Mouse (Mus musculus): ENCODE measurements at regions not wholly inside any gene's neighbourhood (a gene's known extent, or its start where the extent isn't known, plus 50 kb on each side); places are given as distances from the start of the nearest gene placed in this dataset.
A peak's percentile ranks its signal among the peaks of the same experiment; 100 is the strongest.

DNA sequence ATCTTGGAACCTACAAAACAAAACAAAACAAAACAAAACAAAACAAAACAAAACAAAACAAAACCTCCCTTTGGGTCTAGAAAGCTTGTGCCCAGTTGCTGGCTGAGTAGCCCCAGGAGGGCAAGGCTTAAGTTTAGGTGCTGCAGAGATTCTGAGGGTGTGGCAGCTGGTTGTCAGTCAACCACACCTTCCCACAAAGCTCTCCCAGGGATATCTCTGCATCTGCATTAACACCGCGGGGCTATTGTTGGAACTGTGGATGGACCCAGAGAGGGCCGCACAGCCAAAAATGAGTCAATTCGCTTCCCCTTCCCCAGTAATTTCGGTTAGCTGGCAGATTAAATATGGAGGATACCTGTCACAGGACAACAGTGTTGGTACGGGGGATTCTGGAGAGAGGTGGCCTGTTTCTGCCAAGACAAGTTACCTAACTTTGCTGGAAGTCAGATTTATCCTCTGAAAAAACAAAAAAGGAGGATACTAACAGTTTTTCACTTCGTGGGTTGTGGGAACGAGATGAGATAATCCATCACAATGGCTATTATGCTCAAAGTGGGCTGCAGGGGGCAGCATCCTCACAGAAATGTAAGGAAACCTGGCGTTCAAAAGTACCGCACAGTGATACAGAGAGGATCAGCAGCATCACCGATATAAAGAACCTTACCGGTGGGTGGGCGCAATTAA, 96.7 kb downstream of the 1500009L16Rik start:
- 0 out of 2 replicates have a peak overlapping the region, but pooled peaks have one; percentile 1 for H3K4me3 ChIP-seq (replicated peaks)
- H3K9ac ChIP-seq: no peak overlapping the region
- no peaks in the 10 kb centered on the region for H3K36me3 ChIP-seq
- no peaks in the 10 kb centered on the region for H3K9me3 ChIP-seq
- 0 out of 2 replicates have a peak, but pooled peaks cover 3% of the 10 kb centered on the region for H3K4me1 ChIP-seq
- 12% methylated on average over 13 of the region's 13 CpGs for WGBS
- H3K27me3 ChIP-seq (replicated peaks): no peaks in the 10 kb centered on the region
- ATAC-seq (ENCODE audit: insufficient read depth, low FRiP score, low read depth): no peak
- peak overlapping the region; percentile 33; the same call in 1 of the 2 replicates for H3K4me2 ChIP-seq
- H3K27ac ChIP-seq: no peak overlapping the region

- no peak for ATAC-seq (ENCODE audit: insufficient read depth, low FRiP score, low read depth)
- Histone ChIP-seq H3K27me3 (replicated peaks) (no peaks in the 10 kb centered on the region), H3K4me3 (replicated peaks) (no peak overlapping the region), H3K36me3 (no peaks in the 10 kb centered on the region), H3K4me2 (no peak overlapping the region), H3K9ac (no peak overlapping the region), H3K9me3 (no peaks in the 10 kb centered on the region), H3K4me1 (0 out of 2 replicates have a peak, but pooled peaks cover 3% of the 10 kb centered on the region), H3K27ac (no peak overlapping the region)
- 72% methylated on average over 8 of the region's 8 CpGs for WGBS
Measured at GRCm38 (mm10) chr10:83819950-83820275, 97.2 kb downstream of the 1500009L16Rik start.

GRCm38 (mm10) chr10:83821089-83821488, 98.4 kb downstream of the 1500009L16Rik start:
- H3K27ac ChIP-seq: no peak overlapping the region
- H3K4me3 ChIP-seq (replicated peaks): no peak overlapping the region
- no peak overlapping the region for H3K9ac ChIP-seq
- ATAC-seq (ENCODE audit: insufficient read depth, low FRiP score, low read depth): no peak
- 71% methylated on average over 10 of the region's 10 CpGs for WGBS
- no peak overlapping the region for H3K4me2 ChIP-seq
- no peaks in the 10 kb centered on the region for H3K36me3 ChIP-seq
- H3K9me3 ChIP-seq: no peaks in the 10 kb centered on the region
- H3K4me1 ChIP-seq: 0 out of 2 replicates have a peak, but pooled peaks cover 3% of the 10 kb centered on the region
- H3K27me3 ChIP-seq (replicated peaks): no peaks in the 10 kb centered on the region

GRCm38 (mm10) chr10:83826105-83826504, 103.4 kb downstream of the 1500009L16Rik start:
- Histone ChIP-seq H3K4me1 (no peaks in the 10 kb centered on the region), H3K27me3 (replicated peaks) (no peaks in the 10 kb centered on the region), H3K4me2 (no peak overlapping the region), H3K27ac (no peak overlapping the region), H3K36me3 (no peaks in the 10 kb centered on the region), H3K4me3 (replicated peaks) (no peak overlapping the region), H3K9ac (no peak overlapping the region), H3K9me3 (no peaks in the 10 kb centered on the region)
- ATAC-seq (ENCODE audit: insufficient read depth, low FRiP score, low read depth): no peak
- WGBS: 76% methylated on average over 5 of the region's 5 CpGs

GRCm38 (mm10) chr10:83836351-83836750, 113.7 kb downstream of the 1500009L16Rik start:
- Histone ChIP-seq H3K36me3 (no peaks in the 10 kb centered on the region), H3K27ac (no peak overlapping the region; the same call in 1 of the 2 replicates), H3K27me3 (replicated peaks) (no peaks in the 10 kb centered on the region), H3K9me3 (no peaks in the 10 kb centered on the region), H3K4me1 (0 out of 2 replicates have a peak, but pooled peaks cover 3% of the 10 kb centered on the region), H3K4me3 (replicated peaks) (no peak overlapping the region), H3K4me2 (no peak overlapping the region), H3K9ac (no peak overlapping the region)
- ATAC-seq (ENCODE audit: insufficient read depth, low FRiP score, low read depth): no peak
- WGBS: 38% methylated on average over 5 of the region's 5 CpGs

DNA sequence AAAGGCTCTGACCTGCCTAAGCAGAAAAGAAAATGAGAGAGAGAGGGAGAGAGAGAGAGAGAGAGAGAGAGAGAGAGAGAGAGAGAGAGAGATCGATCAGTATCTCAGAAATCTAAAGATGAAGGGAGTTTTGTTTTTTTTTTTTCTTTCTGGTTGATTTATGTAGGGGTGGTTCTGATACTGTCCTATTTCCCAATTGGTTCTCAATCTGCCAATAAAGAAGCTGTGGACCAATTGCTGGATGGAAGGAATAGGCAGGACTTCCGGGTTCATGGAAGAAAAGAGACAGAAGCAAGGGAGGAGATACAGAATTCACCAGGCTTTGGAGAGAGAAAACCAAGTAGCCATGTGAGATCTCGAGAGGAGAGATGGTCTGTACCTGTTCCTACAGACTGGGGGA, 117.6 kb downstream of the 1500009L16Rik start:
- H3K4me3 ChIP-seq (replicated peaks): no peak overlapping the region
- no peak overlapping the region for H3K9ac ChIP-seq
- no peaks in the 10 kb centered on the region for H3K9me3 ChIP-seq
- H3K4me2 ChIP-seq: no peak overlapping the region
- 81% methylated on average over 3 of the region's 3 CpGs for WGBS
- no peak overlapping the region for H3K27ac ChIP-seq
- H3K36me3 ChIP-seq: no peaks in the 10 kb centered on the region
- 0 out of 2 replicates have a peak, but pooled peaks cover 3% of the 10 kb centered on the region for H3K4me1 ChIP-seq
- H3K27me3 ChIP-seq (replicated peaks): no peaks in the 10 kb centered on the region
- ATAC-seq (ENCODE audit: insufficient read depth, low FRiP score, low read depth): no peak

- WGBS: 81% methylated on average over 4 of the region's 4 CpGs
Measured at GRCm38 (mm10) chr10:83850881-83851280, 128.2 kb downstream of the 1500009L16Rik start.

GRCm38 (mm10) chr10:83852194-83852593, 129.5 kb downstream of the 1500009L16Rik start:
- H3K4me2 ChIP-seq: no peak overlapping the region
- no peak for ATAC-seq (ENCODE audit: insufficient read depth, low FRiP score, low read depth)
- H3K27me3 ChIP-seq (replicated peaks): 0 out of 2 replicates have a peak, but pooled peaks cover 4% of the 10 kb centered on the region
- no peak overlapping the region for H3K4me3 ChIP-seq (replicated peaks)
- H3K36me3 ChIP-seq: no peaks in the 10 kb centered on the region
- H3K27ac ChIP-seq: no peak overlapping the region
- H3K9ac ChIP-seq: no peak overlapping the region
- H3K9me3 ChIP-seq: no peaks in the 10 kb centered on the region
- no peaks in the 10 kb centered on the region for H3K4me1 ChIP-seq
- WGBS: 75% methylated on average over 5 of the region's 5 CpGs

More at GRCm38 (mm10) chr10:83850881-83851280, 128.2 kb downstream of the 1500009L16Rik start:
- ATAC-seq (ENCODE audit: insufficient read depth, low FRiP score, low read depth): no peak
- 0 out of 2 replicates have a peak, but pooled peaks cover 4% of the 10 kb centered on the region for H3K27me3 ChIP-seq (replicated peaks)
- no peaks in the 10 kb centered on the region for H3K4me1 ChIP-seq
- H3K4me2 ChIP-seq: no peak overlapping the region
- no peak overlapping the region for H3K4me3 ChIP-seq (replicated peaks)
- H3K9me3 ChIP-seq: no peaks in the 10 kb centered on the region
- H3K9ac ChIP-seq: no peak overlapping the region
- no peak overlapping the region for H3K27ac ChIP-seq
- no peaks in the 10 kb centered on the region for H3K36me3 ChIP-seq

- Histone ChIP-seq H3K4me1 (no peaks in the 10 kb centered on the region), H3K4me2 (no peak overlapping the region), H3K4me3 (replicated peaks) (no peak overlapping the region), H3K27me3 (replicated peaks) (0 out of 2 replicates have a peak, but pooled peaks cover 4% of the 10 kb centered on the region), H3K27ac (no peak overlapping the region), H3K36me3 (no peaks in the 10 kb centered on the region), H3K9me3 (no peaks in the 10 kb centered on the region), H3K9ac (no peak overlapping the region)
- no peak for ATAC-seq (ENCODE audit: insufficient read depth, low FRiP score, low read depth)
- WGBS: 43% methylated on average over 3 of the region's 3 CpGs
Measured at GRCm38 (mm10) chr10:83852806-83853205, 130.1 kb downstream of the 1500009L16Rik start.

- H3K27me3 ChIP-seq (replicated peaks): no peaks in the 10 kb centered on the region
- H3K27ac ChIP-seq: no peak overlapping the region
- H3K9me3 ChIP-seq: no peaks in the 10 kb centered on the region
- H3K9ac ChIP-seq: no peak overlapping the region
- no peaks in the 10 kb centered on the region for H3K36me3 ChIP-seq
- no peak overlapping the region for H3K4me3 ChIP-seq (replicated peaks)
- H3K4me2 ChIP-seq: no peak overlapping the region
- no peak for ATAC-seq (ENCODE audit: insufficient read depth, low FRiP score, low read depth)
- 69% methylated on average over 14 of the region's 14 CpGs for WGBS
- H3K4me1 ChIP-seq: no peaks in the 10 kb centered on the region
Measured at GRCm38 (mm10) chr10:83857794-83858442, 135.3 kb downstream of the 1500009L16Rik start.

DNA sequence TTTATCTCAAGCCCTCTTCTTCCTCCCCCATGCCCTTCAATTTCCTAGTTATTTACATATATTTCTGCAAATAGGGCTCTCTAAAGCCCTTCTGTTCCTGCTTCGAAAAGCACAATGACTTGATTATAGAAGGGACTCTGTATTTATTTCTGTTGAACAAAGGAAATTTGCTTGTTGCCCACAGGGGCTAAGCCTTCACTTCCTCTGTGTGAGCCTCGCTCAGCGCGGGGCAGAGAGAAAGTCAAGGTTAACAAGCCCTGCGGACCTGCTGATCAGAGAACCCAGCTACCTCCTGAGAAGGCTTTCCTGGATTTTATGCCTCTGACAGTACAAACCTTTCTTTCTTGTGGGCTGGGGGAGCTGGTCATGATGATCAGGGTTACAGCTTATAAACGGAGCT, 136.0 kb downstream of the 1500009L16Rik start:
- Histone ChIP-seq H3K9me3 (no peaks in the 10 kb centered on the region), H3K36me3 (no peaks in the 10 kb centered on the region), H3K9ac (no peak overlapping the region), H3K4me2 (no peak overlapping the region), H3K4me3 (replicated peaks) (no peak overlapping the region), H3K4me1 (no peaks in the 10 kb centered on the region), H3K27ac (no peak overlapping the region), H3K27me3 (replicated peaks) (no peaks in the 10 kb centered on the region)
- ATAC-seq (ENCODE audit: insufficient read depth, low FRiP score, low read depth): no peak
- WGBS: 44% methylated on average over 6 of the region's 6 CpGs

- no peak overlapping the region for H3K4me2 ChIP-seq
- no peak overlapping the region for H3K27ac ChIP-seq
- no peak overlapping the region for H3K4me3 ChIP-seq (replicated peaks)
- no peaks in the 10 kb centered on the region for H3K36me3 ChIP-seq
- WGBS: 79% methylated on average over 4 of the region's 4 CpGs
- no peaks in the 10 kb centered on the region for H3K9me3 ChIP-seq
- no peaks in the 10 kb centered on the region for H3K27me3 ChIP-seq (replicated peaks)
- no peak for ATAC-seq (ENCODE audit: insufficient read depth, low FRiP score, low read depth)
- no peaks in the 10 kb centered on the region for H3K4me1 ChIP-seq
- no peak overlapping the region for H3K9ac ChIP-seq
Measured at GRCm38 (mm10) chr10:83859633-83860032, 137.0 kb downstream of the 1500009L16Rik start.

All from stomach, embryonic 15.5 days (tissue).